Mouse (Mus musculus): ENCODE results near the gene Samd4.
A peak's percentile ranks its signal among the peaks of the same experiment; 100 is the strongest.
"Not testable (repeated sequence)": the region's sequence is repeated elsewhere in the genome, so short reads cannot be mapped to it uniquely, and the experiment has no call there.

Samd4 gene

GRCm38 (mm10) chr14:47107461-47107860, 224.8 kb downstream of the Samd4 start:
- no peak for DNase-seq (ENCODE audit: low spot score)

- not testable (repeated sequence) for DNase-seq (ENCODE audit: low spot score)
Observed at GRCm38 (mm10) chr14:47110391-47110790, 227.7 kb downstream of the Samd4 start.

DNA sequence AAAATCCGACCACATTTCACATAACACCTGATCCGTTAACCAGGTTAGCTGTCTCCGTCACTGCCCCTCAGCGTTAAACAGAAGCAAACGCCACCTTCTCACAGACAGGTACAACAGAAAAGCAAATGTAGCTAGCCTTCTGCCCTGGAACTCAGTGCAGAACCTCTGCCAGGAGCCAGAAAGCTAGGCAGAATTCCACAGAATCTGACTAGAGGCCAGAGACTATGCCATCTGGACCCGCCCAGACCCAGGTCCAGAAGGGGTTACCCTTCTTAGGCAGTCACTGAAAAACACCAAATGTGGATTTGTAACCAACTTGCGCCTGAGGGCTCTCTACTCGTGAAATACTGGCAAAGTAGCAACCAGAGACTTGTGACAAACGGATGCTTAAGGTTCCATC, 228.7 kb downstream of the Samd4 start:
- DNase-seq (ENCODE audit: low spot score) = no peak

GRCm38 (mm10) chr14:47115154-47115553, 232.5 kb downstream of the Samd4 start:
- no peak for DNase-seq (ENCODE audit: low spot score)

DNA sequence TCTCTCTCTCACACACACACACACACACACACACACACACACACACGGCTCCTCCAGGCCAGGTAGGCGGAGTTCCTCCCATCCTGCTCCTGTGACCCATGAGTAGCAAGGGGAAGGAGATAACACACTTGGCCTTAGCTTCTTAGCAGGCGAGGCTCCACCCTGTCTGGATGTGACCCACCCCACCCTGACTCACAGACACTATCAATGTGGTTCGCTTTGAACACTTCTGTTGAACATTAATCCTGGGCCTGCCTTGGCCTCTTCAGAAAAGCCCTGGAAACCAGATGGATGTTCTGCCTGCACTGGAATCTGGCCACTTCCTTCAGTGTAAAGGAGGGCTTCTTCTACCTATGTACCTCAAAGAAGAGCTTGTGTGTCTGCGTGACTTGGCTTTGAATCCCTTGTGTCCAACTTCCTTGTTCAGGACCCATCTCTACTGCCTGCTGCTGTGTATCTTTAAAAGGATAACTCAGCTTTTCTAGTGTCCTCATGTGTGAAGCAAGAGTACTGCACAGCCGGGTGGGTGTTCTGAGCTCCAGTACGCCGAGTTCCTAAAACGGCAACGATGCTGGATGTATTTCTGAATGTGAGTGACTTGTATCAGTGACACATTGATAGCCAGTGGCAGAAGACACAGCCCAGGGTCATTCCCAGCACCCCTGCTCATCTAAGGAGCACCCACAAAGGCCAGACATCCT, 233.6 kb downstream of the Samd4 start:
- DNase-seq (ENCODE audit: low spot score) = no peak

- peak; percentile 10 for DNase-seq (ENCODE audit: low spot score)
Observed at GRCm38 (mm10) chr14:47117522-47117921, 234.9 kb downstream of the Samd4 start.

GRCm38 (mm10) chr14:47127987-47128386, 245.3 kb downstream of the Samd4 start:
- no peak for DNase-seq (ENCODE audit: low spot score)

- no peak for DNase-seq (ENCODE audit: low spot score)
Observed at GRCm38 (mm10) chr14:47133948-47134347, 251.3 kb downstream of the Samd4 start.

- no peak for DNase-seq (ENCODE audit: low spot score)
Observed at GRCm38 (mm10) chr14:47136637-47137036, 254.0 kb downstream of the Samd4 start.

- no peak for DNase-seq (ENCODE audit: low spot score)
Observed at GRCm38 (mm10) chr14:47138853-47139252, 256.2 kb downstream of the Samd4 start.

DNA sequence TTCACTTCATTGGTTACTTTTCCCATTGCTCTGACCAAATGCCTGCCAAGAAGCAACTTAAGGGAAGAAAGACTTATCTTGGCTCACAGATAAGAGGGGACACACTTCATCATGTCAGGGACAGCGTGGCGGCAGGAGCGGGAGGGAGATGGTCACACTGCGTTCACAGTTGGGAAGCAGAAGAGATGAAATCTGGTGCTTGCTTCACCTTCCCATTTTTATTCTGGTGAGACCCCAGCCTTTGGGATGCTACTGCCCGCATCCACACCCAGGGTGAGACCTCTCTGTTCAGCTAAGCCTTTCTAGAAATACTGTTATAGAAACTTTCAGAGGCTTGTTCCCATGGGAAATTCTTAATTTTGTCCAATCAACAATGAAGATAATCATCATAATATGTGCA, 261.7 kb downstream of the Samd4 start:
- no peak for DNase-seq (ENCODE audit: low spot score)

GRCm38 (mm10) chr14:47151306-47151705, 268.7 kb downstream of the Samd4 start:
- no peak for DNase-seq (ENCODE audit: low spot score)

DNA sequence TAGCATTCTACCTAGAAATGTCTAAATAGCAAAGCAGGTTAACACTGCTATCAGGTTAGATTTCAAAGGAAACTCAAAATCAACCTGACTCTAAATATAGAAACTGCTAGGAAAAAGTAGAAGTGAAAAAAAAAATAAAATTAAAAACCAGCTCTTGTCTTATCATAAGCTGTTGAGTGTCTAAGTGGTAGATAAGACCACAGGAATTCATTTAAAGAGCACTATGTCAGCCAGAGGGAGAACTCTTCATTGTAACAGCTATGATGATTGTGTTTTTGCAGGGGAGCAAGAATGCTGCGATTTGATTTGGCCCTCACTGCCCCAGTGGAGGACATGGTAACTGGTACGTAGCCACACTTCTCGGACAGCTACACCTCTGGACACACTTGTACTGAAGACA, 271.6 kb downstream of the Samd4 start:
- no peak for DNase-seq (ENCODE audit: low spot score)
